Mouse (Mus musculus) kidney, adult 2 months (tissue): Measurements from ENCODE around the gene Rnf151.

ENCODE experiments used
- CTCF ChIP-seq: fragments of 200-500 bp; conservative IDR thresholded peaks from 2 replicates; pipeline ENCODE4 v1.5.1; 2011; ENCODE audit warnings: low read depth, mild to moderate bottlenecking, control low read depth, low read length, moderate library complexity, mixed read lengths; ENCODE audit not compliant: insufficient read depth, insufficient read length
- POLR2A ChIP-seq: fragments of 200-500 bp; IDR thresholded peaks from one replicate; pipeline ENCODE4 v1.6.1; 2011; ENCODE audit warnings: low read depth, low read length, control low read depth

- TF ChIP-seq CTCF (no peak), POLR2A (no peak)
Measured at GRCm38 (mm10) chr17:24746986-24747385, 29.1 kb upstream of the Rnf151 start.
